ENCODE assay signal across 23 mouse cellular contexts in genomic region chr6:112300146-112300545, GRCm38 (mm10). TPM values are rescaled to one million over a fixed set of nuclear protein-coding genes. Genes with fewer than 3 reads are reported as not detected.
"Had no signal": no experiment of that assay in that cellular context is flagged by ENCODE, and none has a peak within 500 bp of the region (broad histone marks: within the 10 kb centered on the region; RNA-seq: fewer than 3 reads in every experiment).

No protein-coding gene starts in this region.

- H3K36me3 ChIP-seq: limb, embryonic 10.5 days; limb, embryonic 13.5 days; liver, embryonic 12.5 days; liver, embryonic 15.5 days; lung, embryonic 15.5 days; midbrain, embryonic 10.5 days; midbrain, embryonic 13.5 days; stomach, embryonic 15.5 days had no signal

- H3K4me2 ChIP-seq: limb, embryonic 13.5 days; liver, embryonic 12.5 days; liver, embryonic 15.5 days; lung, embryonic 15.5 days; midbrain, embryonic 13.5 days; stomach, embryonic 15.5 days had no signal

- H3K27me3 ChIP-seq: liver, embryonic 12.5 days; liver, embryonic 15.5 days; lung, embryonic 15.5 days; megakaryocyte, embryonic 14.5 days; midbrain, embryonic 13.5 days; stomach, embryonic 15.5 days had no signal

- H3K27ac ChIP-seq: hindbrain, postnatal 0 days; layer of hippocampus, adult 2 months; limb, embryonic 10.5 days; limb, embryonic 13.5 days; liver, embryonic 12.5 days; liver, embryonic 15.5 days; lung, embryonic 15.5 days; midbrain, embryonic 10.5 days; midbrain, embryonic 13.5 days; stomach, embryonic 15.5 days had no signal

- ATAC-seq: hindbrain, postnatal 0 days; inflammation-experienced regulatory T-cells, adult 6 months; liver, embryonic 12.5 days; midbrain, embryonic 13.5 days; midbrain, embryonic 16.5 days had no signal

- H3K4me3 ChIP-seq: layer of hippocampus, adult 2 months; limb, embryonic 10.5 days; limb, embryonic 13.5 days; liver, embryonic 12.5 days; liver, embryonic 15.5 days; lung, embryonic 15.5 days; megakaryocyte, embryonic 14.5 days; midbrain, embryonic 10.5 days; midbrain, embryonic 13.5 days; myocyte; stomach, embryonic 15.5 days had no signal

- H3K9ac ChIP-seq: limb, embryonic 13.5 days; liver, embryonic 12.5 days; liver, embryonic 15.5 days; lung, embryonic 15.5 days; midbrain, embryonic 13.5 days; stomach, embryonic 15.5 days had no signal

- H3K4me1 ChIP-seq: liver, embryonic 12.5 days; liver, embryonic 15.5 days; megakaryocyte, embryonic 14.5 days; midbrain, embryonic 10.5 days; midbrain, embryonic 13.5 days had no signal

- H3K9me3 ChIP-seq: limb, embryonic 10.5 days; limb, embryonic 13.5 days; liver, embryonic 12.5 days; liver, embryonic 15.5 days; lung, embryonic 15.5 days; megakaryocyte, embryonic 14.5 days; midbrain, embryonic 10.5 days; midbrain, embryonic 13.5 days; stomach, embryonic 15.5 days had no signal

- DNase-seq: layer of hippocampus, adult 9-11 months; liver; lung, adult 18-20 months; lung, postnatal 10 days; lung, postnatal 36 days; right cerebral cortex, postnatal 14 days; right cerebral cortex, postnatal 4 days; spleen, adult 18-20 months; thymus, postnatal 25 days had no signal

RNA-seq across cellular contexts. Expression of gene Lmcd1, which starts 26.6 kb away (rescaled TPM):
- polyA plus RNA-seq: inflammation-experienced regulatory T-cells, adult 6 months had no signal
